Mouse (Mus musculus) right cerebral cortex, postnatal 25 days (tissue): Measurements from ENCODE around the gene Etv6.

ENCODE experiments used
- DNase-seq: peaks from one replicate; pipeline ENCODE4 v3.0.0; 2022

Gene Etv6

DNA sequence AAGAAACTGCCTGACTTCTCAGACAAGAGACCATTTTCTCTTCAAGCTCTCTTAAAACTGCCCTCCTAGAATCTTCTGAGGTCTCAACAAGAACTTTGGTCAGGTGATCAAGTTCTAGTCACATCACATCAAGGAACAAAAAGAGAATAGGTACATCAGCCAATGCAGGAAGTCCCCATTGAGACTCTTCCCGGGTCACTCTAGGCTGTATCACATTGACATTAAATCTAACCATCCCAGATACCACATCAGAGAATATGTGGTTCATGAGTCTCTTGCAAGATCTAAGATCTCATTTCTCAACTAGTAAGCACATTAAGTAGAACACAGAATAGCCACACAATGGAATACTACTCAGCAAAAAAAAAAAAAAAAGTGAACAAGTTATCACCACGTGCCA, 238.4 kb downstream of the Etv6 start:
- no peak for DNase-seq

GRCm38 (mm10) chr6:134276954-134277353, 241.5 kb downstream of the Etv6 start:
- no peak for DNase-seq

GRCm38 (mm10) chr6:134282095-134282494, 246.6 kb downstream of the Etv6 start:
- DNase-seq: no peak

DNA sequence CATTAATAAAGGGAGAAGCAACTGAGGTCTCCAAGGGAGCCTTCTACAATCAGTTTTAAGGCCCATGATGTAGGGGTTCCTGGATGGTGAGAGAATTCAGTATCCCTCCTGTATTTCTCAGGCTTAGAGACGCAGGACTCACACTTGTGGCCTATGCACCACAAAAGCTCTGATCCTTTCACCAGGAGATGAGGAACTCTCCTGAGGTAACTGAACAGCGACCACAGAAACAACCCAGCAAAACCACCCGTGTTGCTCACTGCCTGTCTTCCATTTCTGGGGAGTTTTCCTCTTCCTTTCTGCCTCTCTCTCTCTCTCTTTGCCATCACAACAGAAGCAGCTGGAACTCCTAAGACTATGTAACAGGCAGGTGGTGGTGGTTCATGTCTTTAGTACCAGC, 256.3 kb downstream of the Etv6 start:
- no peak for DNase-seq

GRCm38 (mm10) chr6:134292404-134292803, 256.9 kb downstream of the Etv6 start:
- no peak for DNase-seq

- DNase-seq: no peak
Observed at GRCm38 (mm10) chr6:134293615-134294508, 258.4 kb downstream of the Etv6 start.

DNA sequence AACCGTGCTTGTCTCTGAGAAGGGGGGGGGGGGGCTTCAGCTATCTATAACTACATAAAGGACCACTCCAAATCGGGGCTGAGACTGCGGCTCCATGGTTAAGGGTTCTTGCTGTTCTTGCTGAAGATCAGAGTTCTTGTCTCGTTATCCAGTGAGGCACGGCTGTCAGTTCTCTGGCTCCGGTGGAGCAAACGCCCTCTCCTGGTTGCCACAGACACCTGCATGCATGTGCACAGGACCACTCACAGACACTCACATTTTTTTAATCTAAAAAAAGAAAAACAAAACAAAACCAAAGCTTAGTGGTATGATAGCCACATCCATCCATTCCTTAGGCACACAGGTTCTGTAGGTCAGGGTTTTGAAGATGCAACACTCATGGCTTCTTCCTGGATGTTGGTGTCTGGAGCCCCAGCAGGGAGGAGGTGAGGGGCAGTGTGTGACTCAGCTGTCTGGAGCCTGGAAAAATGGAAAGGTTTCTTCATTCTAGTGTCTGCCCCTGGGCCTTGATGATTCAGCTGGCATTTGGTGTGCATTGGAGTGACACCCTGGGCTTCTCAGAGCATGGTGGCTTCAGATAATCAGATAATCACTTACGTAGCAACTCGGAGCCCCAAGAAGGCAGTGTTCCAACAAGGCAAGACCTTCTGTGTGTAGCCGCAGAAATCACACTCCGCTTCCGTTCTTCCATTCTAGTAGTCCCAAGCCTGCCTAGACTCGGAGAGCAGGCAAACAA, 262.6 kb downstream of the Etv6 start:
- DNase-seq: no peak

- no peak for DNase-seq
Observed at GRCm38 (mm10) chr6:134301951-134302350, 266.5 kb downstream of the Etv6 start.

- DNase-seq: no peak
Observed at GRCm38 (mm10) chr6:134311346-134311745, 275.8 kb downstream of the Etv6 start.

- DNase-seq: no peak
Observed at GRCm38 (mm10) chr6:134312571-134312970, 277.1 kb downstream of the Etv6 start.

GRCm38 (mm10) chr6:134317371-134317770, 281.9 kb downstream of the Etv6 start:
- DNase-seq: peak; percentile 57
